Mouse (Mus musculus): ENCODE measurements at regions not wholly inside any gene's neighbourhood (a gene's known extent, or its start where the extent isn't known, plus 50 kb on each side); places are given as distances from the start of the nearest gene placed in this dataset.

GRCm38 (mm10) chr2:128450045-128450444, 141.0 kb upstream of the Spdye4c start:
- Histone ChIP-seq H3K27me3 (ENCODE audit: insufficient read depth, low read length) (no peaks in the 10 kb centered on the region), H3K36me3 (ENCODE audit: insufficient read depth, low read length) (no peaks in the 10 kb centered on the region), H3K4me3 (replicated peaks; ENCODE audit: low read length) (no peak overlapping the region), H3K9me3 (ENCODE audit: low read length) (no peaks in the 10 kb centered on the region), H3K4me1 (replicated peaks; ENCODE audit: low read depth, low read length) (no peaks in the 10 kb centered on the region)
- TF ChIP-seq NANOG (IDR thresholded peaks at IDR 0.05; ENCODE audit: borderline replicate concordance, low read length) (no peak), CTCF (conservative IDR thresholded peaks at IDR 0.05; ENCODE audit: low read length) (no peak), POU5F1 (IDR thresholded peaks at IDR 0.05; ENCODE audit: borderline replicate concordance, low read length) (no peak)

GRCm38 (mm10) chr2:128451554-128452239, 139.3 kb upstream of the Spdye4c start:
- Histone ChIP-seq H3K9me3 (ENCODE audit: low read length) (no peaks in the 10 kb centered on the region), H3K36me3 (ENCODE audit: insufficient read depth, low read length) (no peaks in the 10 kb centered on the region), H3K4me1 (replicated peaks; ENCODE audit: low read depth, low read length) (no peaks in the 10 kb centered on the region), H3K4me3 (replicated peaks; ENCODE audit: low read length) (no peak overlapping the region), H3K27me3 (ENCODE audit: insufficient read depth, low read length) (no peaks in the 10 kb centered on the region)
- TF ChIP-seq CTCF (conservative IDR thresholded peaks at IDR 0.05; ENCODE audit: low read length) = no peak
- no peak for TF ChIP-seq NANOG (IDR thresholded peaks at IDR 0.05; ENCODE audit: borderline replicate concordance, low read length)
- no peak for TF ChIP-seq POU5F1 (IDR thresholded peaks at IDR 0.05; ENCODE audit: borderline replicate concordance, low read length)

- H3K27me3 ChIP-seq (ENCODE audit: insufficient read depth, low read length) = no peaks in the 10 kb centered on the region
- H3K9me3 ChIP-seq (ENCODE audit: low read length) = no peaks in the 10 kb centered on the region
- TF ChIP-seq CTCF (conservative IDR thresholded peaks at IDR 0.05; ENCODE audit: low read length) (no peak), POU5F1 (IDR thresholded peaks at IDR 0.05; ENCODE audit: borderline replicate concordance, low read length) (no peak), NANOG (IDR thresholded peaks at IDR 0.05; ENCODE audit: borderline replicate concordance, low read length) (no peak)
- no peak overlapping the region for H3K4me3 ChIP-seq (replicated peaks; ENCODE audit: low read length)
- no peaks in the 10 kb centered on the region for H3K36me3 ChIP-seq (ENCODE audit: insufficient read depth, low read length)
- H3K4me1 ChIP-seq (replicated peaks; ENCODE audit: low read depth, low read length) = no peaks in the 10 kb centered on the region
These were observed 138.4 kb upstream of the Spdye4c start for GRCm38 (mm10) chr2:128452582-128452981.

GRCm38 (mm10) chr2:128454509-128454908, 136.5 kb upstream of the Spdye4c start:
- no peaks in the 10 kb centered on the region for H3K9me3 ChIP-seq (ENCODE audit: low read length)
- H3K4me3 ChIP-seq (replicated peaks; ENCODE audit: low read length) = no peak overlapping the region
- TF ChIP-seq CTCF (conservative IDR thresholded peaks at IDR 0.05; ENCODE audit: low read length) = no peak
- TF ChIP-seq NANOG (IDR thresholded peaks at IDR 0.05; ENCODE audit: borderline replicate concordance, low read length) = no peak
- TF ChIP-seq POU5F1 (IDR thresholded peaks at IDR 0.05; ENCODE audit: borderline replicate concordance, low read length) = no peak
- no peaks in the 10 kb centered on the region for H3K27me3 ChIP-seq (ENCODE audit: insufficient read depth, low read length)
- no peaks in the 10 kb centered on the region for H3K4me1 ChIP-seq (replicated peaks; ENCODE audit: low read depth, low read length)
- H3K36me3 ChIP-seq (ENCODE audit: insufficient read depth, low read length) = no peaks in the 10 kb centered on the region

GRCm38 (mm10) chr2:128457591-128458209, 133.3 kb upstream of the Spdye4c start:
- no peak for TF ChIP-seq CTCF (conservative IDR thresholded peaks at IDR 0.05; ENCODE audit: low read length)
- TF ChIP-seq NANOG (IDR thresholded peaks at IDR 0.05; ENCODE audit: borderline replicate concordance, low read length) = no peak
- TF ChIP-seq POU5F1 (IDR thresholded peaks at IDR 0.05; ENCODE audit: borderline replicate concordance, low read length) = no peak
- Histone ChIP-seq H3K27me3 (ENCODE audit: insufficient read depth, low read length) (no peaks in the 10 kb centered on the region), H3K4me3 (replicated peaks; ENCODE audit: low read length) (no peak overlapping the region), H3K4me1 (replicated peaks; ENCODE audit: low read depth, low read length) (no peaks in the 10 kb centered on the region), H3K36me3 (ENCODE audit: insufficient read depth, low read length) (no peaks in the 10 kb centered on the region), H3K9me3 (ENCODE audit: low read length) (no peaks in the 10 kb centered on the region)

GRCm38 (mm10) chr2:128465214-128465984, 125.6 kb upstream of the Spdye4c start:
- no peaks in the 10 kb centered on the region for H3K36me3 ChIP-seq (ENCODE audit: insufficient read depth, low read length)
- H3K9me3 ChIP-seq (ENCODE audit: low read length) = no peaks in the 10 kb centered on the region
- TF ChIP-seq POU5F1 (IDR thresholded peaks at IDR 0.05; ENCODE audit: borderline replicate concordance, low read length) = no peak
- no peak for TF ChIP-seq CTCF (conservative IDR thresholded peaks at IDR 0.05; ENCODE audit: low read length)
- TF ChIP-seq NANOG (IDR thresholded peaks at IDR 0.05; ENCODE audit: borderline replicate concordance, low read length) = no peak
- no peak overlapping the region for H3K4me3 ChIP-seq (replicated peaks; ENCODE audit: low read length)
- peaks cover 20% of the 10 kb centered on the region for H3K4me1 ChIP-seq (replicated peaks; ENCODE audit: low read depth, low read length)
- H3K27me3 ChIP-seq (ENCODE audit: insufficient read depth, low read length) = no peaks in the 10 kb centered on the region

GRCm38 (mm10) chr2:128467490-128468245, 123.3 kb upstream of the Spdye4c start:
- no peaks in the 10 kb centered on the region for H3K36me3 ChIP-seq (ENCODE audit: insufficient read depth, low read length)
- TF ChIP-seq POU5F1 (IDR thresholded peaks at IDR 0.05; ENCODE audit: borderline replicate concordance, low read length) (no peak), NANOG (IDR thresholded peaks at IDR 0.05; ENCODE audit: borderline replicate concordance, low read length) (no peak), CTCF (conservative IDR thresholded peaks at IDR 0.05; ENCODE audit: low read length) (no peak)
- H3K9me3 ChIP-seq (ENCODE audit: low read length) = no peaks in the 10 kb centered on the region
- no peak overlapping the region for H3K4me3 ChIP-seq (replicated peaks; ENCODE audit: low read length)
- peaks cover 29% of the 10 kb centered on the region for H3K4me1 ChIP-seq (replicated peaks; ENCODE audit: low read depth, low read length)
- no peaks in the 10 kb centered on the region for H3K27me3 ChIP-seq (ENCODE audit: insufficient read depth, low read length)

- Histone ChIP-seq H3K27me3 (ENCODE audit: insufficient read depth, low read length) (no peaks in the 10 kb centered on the region), H3K36me3 (ENCODE audit: insufficient read depth, low read length) (no peaks in the 10 kb centered on the region), H3K4me3 (replicated peaks; ENCODE audit: low read length) (no peak overlapping the region), H3K9me3 (ENCODE audit: low read length) (no peaks in the 10 kb centered on the region), H3K4me1 (replicated peaks; ENCODE audit: low read depth, low read length) (peaks cover 29% of the 10 kb centered on the region)
- TF ChIP-seq CTCF (conservative IDR thresholded peaks at IDR 0.05; ENCODE audit: low read length) (no peak), POU5F1 (IDR thresholded peaks at IDR 0.05; ENCODE audit: borderline replicate concordance, low read length) (no peak)
These were observed 122.7 kb upstream of the Spdye4c start for GRCm38 (mm10) chr2:128468323-128468722.

Data from E14TG2a.4 (cell line).